Mouse (Mus musculus) hindbrain, embryonic 16.5 days (tissue): ENCODE results near the gene Gm44805. TPM values are rescaled to one million over a fixed set of nuclear protein-coding genes. Genes with fewer than 3 reads are reported as not detected.
A peak's percentile ranks its signal among the peaks of the same experiment; 100 is the strongest.

Experiments used
- ATAC-seq: fragments of 200-750 bp; cut with Nextera tagmentation; 2 replicates; pipeline ENCODE4 v1.8.0; 2017; ENCODE audit warnings: moderate TSS enrichment, moderate library complexity
- H3K27ac ChIP-seq: fragments of 300-500 bp; sonication (generic); 2 replicates; pipeline ENCODE4 v1.5.1; 2014; ENCODE audit warnings: low read depth, mild to moderate bottlenecking, control low read depth, low read length, moderate library complexity
- H3K27me3 ChIP-seq: fragments of 300-500 bp; sonication (generic); replicated peaks from 2 replicates; pipeline ENCODE4 v1.6.1; 2014; ENCODE audit warnings: low read length; ENCODE audit not compliant: control insufficient read depth, insufficient read depth
- H3K36me3 ChIP-seq: fragments of 300-500 bp; sonication (generic); 2 replicates; pipeline ENCODE4 v1.6.1; 2014; ENCODE audit warnings: mild to moderate bottlenecking, low read length, moderate library complexity, mixed read lengths; ENCODE audit not compliant: control insufficient read depth, insufficient read depth
- H3K4me1 ChIP-seq: fragments of 300-500 bp; sonication (generic); 2 replicates; pipeline ENCODE4 v1.6.1; 2014; ENCODE audit warnings: low read depth, low read length; ENCODE audit not compliant: control insufficient read depth, insufficient read depth
- H3K4me2 ChIP-seq: fragments of 300-500 bp; sonication (generic); 2 replicates; pipeline ENCODE4 v1.6.1; 2014; ENCODE audit warnings: mild to moderate bottlenecking, low read length, control low read depth, moderate library complexity
- H3K4me3 ChIP-seq: fragments of 300-500 bp; sonication (generic); 2 replicates; pipeline ENCODE4 v1.5.1; 2014; ENCODE audit warnings: mild to moderate bottlenecking, low read length, control low read depth, moderate library complexity
- H3K9ac ChIP-seq: fragments of 300-500 bp; sonication (generic); 2 replicates; pipeline ENCODE4 v1.6.1; 2014; ENCODE audit warnings: low read depth, mild to moderate bottlenecking, control low read depth, low read length, moderate library complexity
- H3K9me3 ChIP-seq: fragments of 300-500 bp; sonication (generic); 2 replicates; pipeline ENCODE4 v1.6.1; 2014; ENCODE audit warnings: mild to moderate bottlenecking, low read length, moderate library complexity; ENCODE audit not compliant: control insufficient read depth
- WGBS: fragments of 180-500 bp; shearing (Covaris S2); extraction: QIAGEN DNeasy Blood & Tissue Kit; methylation state at CpG from one replicate; pipeline ENCODE4 v1.1.7; 2014; 5-methylcytosine and 5-hydroxymethylcytosine counted together
- polyA plus RNA-seq: library from polyadenylated mRNA; unstranded; fragments of >200 nt; fragmentation: Nextera tagmentation; extraction: Ambion mirVana; gene quantifications from 2 replicates; pipeline ENCODE4 v1.2.1, GENCODE M21; 2015

The Gm44805 gene
- polyA plus RNA-seq, 1 experiment from 2014 or later, result not detected

- peak within 1 kb of the TSS; percentile 74 for H3K4me2 ChIP-seq
- ATAC-seq, result peak; percentile 99
- H3K4me3 ChIP-seq, result peak within 1 kb of the TSS; percentile 75
- H3K9me3 ChIP-seq, result no peaks in the 10 kb centered on the region
- H3K4me1 ChIP-seq, result peaks cover 16% of the 10 kb centered on the region
- peak within 1 kb of the TSS; percentile 84 for H3K9ac ChIP-seq
- no peaks in the 10 kb centered on the region for H3K27me3 ChIP-seq
- H3K27ac ChIP-seq, result peak within 1 kb of the TSS; percentile 91
- WGBS, result under 1% methylated on average over 54 of the region's 59 CpGs
- peaks cover 5% of the 10 kb centered on the region for H3K36me3 ChIP-seq
These were observed 34.2 kb upstream of the Gm44805 start, which contains the start of gene Tomm40 for GRCm38 (mm10) chr7:19715239-19716054. Tomm40 (minus strand) TSS chr7:19715438.

GRCm38 (mm10) chr7:19714836-19715235, 33.6 kb upstream of the Gm44805 start:
- Histone ChIP-seq H3K4me2 (peak overlapping the region; percentile 74), H3K4me3 (peak overlapping the region; percentile 75), H3K9ac (peak overlapping the region; percentile 84), H3K36me3 (peaks cover 8% of the 10 kb centered on the region), H3K9me3 (no peaks in the 10 kb centered on the region), H3K27ac (peak overlapping the region; percentile 71), H3K27me3 (no peaks in the 10 kb centered on the region), H3K4me1 (peaks cover 16% of the 10 kb centered on the region)
- ATAC-seq, result no peak
- WGBS, result under 1% methylated on average over 37 of the region's 39 CpGs

DNA sequence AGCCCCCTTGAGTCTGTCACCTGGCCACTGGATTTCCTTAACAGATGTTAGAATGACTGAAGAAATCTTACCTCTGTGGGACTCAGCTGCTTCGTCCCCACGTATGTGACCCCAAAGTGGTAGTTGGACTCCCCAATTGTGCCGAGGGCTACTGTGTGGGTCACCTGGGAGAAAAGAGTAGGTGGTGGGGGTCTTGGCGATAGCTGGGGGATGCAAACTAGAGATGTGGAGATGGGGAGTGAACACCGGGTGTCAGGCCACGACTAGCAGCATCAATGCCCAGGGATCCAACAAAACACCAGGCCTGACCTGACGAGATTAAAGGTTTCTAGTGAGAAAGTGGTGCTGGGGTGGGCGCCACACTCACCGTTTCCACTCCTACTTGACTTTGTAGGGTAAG, 32.4 kb upstream of the Gm44805 start:
- Histone ChIP-seq H3K9me3 (no peaks in the 10 kb centered on the region), H3K4me1 (peaks cover 16% of the 10 kb centered on the region), H3K4me3 (no peak overlapping the region), H3K27ac (no peak overlapping the region), H3K36me3 (peaks cover 19% of the 10 kb centered on the region), H3K27me3 (no peaks in the 10 kb centered on the region), H3K9ac (no peak overlapping the region), H3K4me2 (no peak overlapping the region)
- no peak for ATAC-seq
- WGBS, result 96% methylated on average over 9 of the region's 9 CpGs

- 48% methylated on average over 4 of the region's 4 CpGs for WGBS
- Histone ChIP-seq H3K4me3 (no peak overlapping the region), H3K27me3 (no peaks in the 10 kb centered on the region), H3K36me3 (peaks cover 20% of the 10 kb centered on the region), H3K4me2 (no peak overlapping the region), H3K9ac (no peak overlapping the region), H3K27ac (no peak overlapping the region), H3K4me1 (peaks cover 16% of the 10 kb centered on the region), H3K9me3 (no peaks in the 10 kb centered on the region)
- ATAC-seq, result no peak
These were observed 32.0 kb upstream of the Gm44805 start for GRCm38 (mm10) chr7:19713196-19713595.

- 76% methylated on average over 4 of the region's 4 CpGs for WGBS
- ATAC-seq, result no peak
These were observed 31.2 kb upstream of the Gm44805 start for GRCm38 (mm10) chr7:19712414-19712813.

GRCm38 (mm10) chr7:19710650-19711049, 29.4 kb upstream of the Gm44805 start:
- H3K27me3 ChIP-seq, result no peaks in the 10 kb centered on the region
- no peak overlapping the region for H3K4me3 ChIP-seq
- WGBS, result 93% methylated on average over 10 of the region's 10 CpGs
- no peak overlapping the region for H3K9ac ChIP-seq
- peaks cover 29% of the 10 kb centered on the region for H3K36me3 ChIP-seq
- H3K4me1 ChIP-seq, result peaks cover 11% of the 10 kb centered on the region
- H3K9me3 ChIP-seq, result no peaks in the 10 kb centered on the region
- no peak overlapping the region for H3K4me2 ChIP-seq
- no peak overlapping the region for H3K27ac ChIP-seq
- ATAC-seq, result no peak

More at GRCm38 (mm10) chr7:19712414-19712813, 31.2 kb upstream of the Gm44805 start:
- Histone ChIP-seq H3K36me3 (peaks cover 24% of the 10 kb centered on the region), H3K9me3 (no peaks in the 10 kb centered on the region), H3K4me2 (no peak overlapping the region), H3K4me1 (peaks cover 16% of the 10 kb centered on the region), H3K4me3 (no peak overlapping the region), H3K9ac (no peak overlapping the region), H3K27ac (no peak overlapping the region), H3K27me3 (no peaks in the 10 kb centered on the region)

- Histone ChIP-seq H3K27ac (no peak overlapping the region), H3K36me3 (peaks cover 24% of the 10 kb centered on the region), H3K4me3 (no peak overlapping the region), H3K9ac (no peak overlapping the region), H3K9me3 (no peaks in the 10 kb centered on the region), H3K4me2 (no peak overlapping the region), H3K27me3 (no peaks in the 10 kb centered on the region), H3K4me1 (peaks cover 3% of the 10 kb centered on the region; the same call in 1 of the 2 replicates)
- no peak for ATAC-seq
- 98% methylated on average over 7 of the region's 7 CpGs for WGBS
These were observed 24.0 kb upstream of the Gm44805 start for GRCm38 (mm10) chr7:19705271-19705670.

DNA sequence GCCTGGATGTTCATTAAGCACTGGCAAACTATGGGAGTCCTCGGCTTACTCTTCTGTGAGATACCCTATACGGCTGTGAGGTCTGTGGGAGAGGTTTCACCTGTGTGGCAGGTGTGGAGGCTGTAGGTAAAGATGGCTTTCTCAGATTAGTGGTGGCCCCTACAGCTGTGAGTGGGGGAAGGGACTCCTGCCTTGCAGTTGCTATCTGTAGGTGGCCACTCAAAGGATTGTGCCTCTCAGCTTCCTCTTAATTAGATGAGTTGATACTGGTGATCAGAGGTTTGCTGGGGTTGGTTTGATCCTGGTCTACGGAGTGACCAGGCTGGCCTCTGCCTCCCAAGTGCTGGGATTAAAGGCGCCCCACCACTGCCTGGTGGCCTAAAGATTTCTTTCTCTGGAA, 23.3 kb upstream of the Gm44805 start:
- no peaks in the 10 kb centered on the region for H3K9me3 ChIP-seq
- H3K36me3 ChIP-seq, result peaks cover 19% of the 10 kb centered on the region
- WGBS, result 95% methylated on average over 4 of the region's 4 CpGs
- no peak for ATAC-seq
- H3K4me3 ChIP-seq, result no peak overlapping the region
- no peaks in the 10 kb centered on the region for H3K27me3 ChIP-seq
- H3K9ac ChIP-seq, result no peak overlapping the region
- no peak overlapping the region for H3K27ac ChIP-seq
- no peak overlapping the region for H3K4me2 ChIP-seq
- peaks cover 4% of the 10 kb centered on the region for H3K4me1 ChIP-seq

GRCm38 (mm10) chr7:19702859-19703555, 21.8 kb upstream of the Gm44805 start:
- peaks cover 19% of the 10 kb centered on the region for H3K4me1 ChIP-seq
- H3K4me2 ChIP-seq, result no peak overlapping the region
- peaks cover 9% of the 10 kb centered on the region for H3K36me3 ChIP-seq
- WGBS, result 94% methylated on average over 16 of the region's 16 CpGs
- no peak for ATAC-seq
- H3K27ac ChIP-seq, result no peak overlapping the region
- no peaks in the 10 kb centered on the region for H3K9me3 ChIP-seq
- H3K9ac ChIP-seq, result no peak overlapping the region
- H3K27me3 ChIP-seq, result no peaks in the 10 kb centered on the region
- H3K4me3 ChIP-seq, result no peak overlapping the region
